Mouse (Mus musculus) G1E-ER4 (cell line): Measurements from ENCODE around the gene Tmc7. TPM values are rescaled to one million over a fixed set of nuclear protein-coding genes. Genes with fewer than 3 reads are reported as not detected.

Experiments
- GATA1 ChIP-seq: IDR thresholded peaks from one replicate; pipeline ENCODE4 v1.8.0; 2012; ENCODE audit warnings: low read length, inconsistent platforms
- polyA plus RNA-seq: library from polyadenylated mRNA; stranded (reverse); fragments of >175 nt; gene quantifications from 2 replicates; pipeline ENCODE4 v1.2.3, GENCODE M21; 2012

Tmc7 gene
- polyA plus RNA-seq, 1 experiment: not detected

- no peak for TF ChIP-seq GATA1
Measured at GRCm38 (mm10) chr7:118544128-118544527, 40.4 kb downstream of the Tmc7 start.

- TF ChIP-seq GATA1: no peak
Measured at GRCm38 (mm10) chr7:118535076-118535475, 49.5 kb downstream of the Tmc7 start.

- no peak for TF ChIP-seq GATA1
Measured at GRCm38 (mm10) chr7:118534326-118534725, 50.2 kb downstream of the Tmc7 start.

GRCm38 (mm10) chr7:118533178-118533578 lies 51.4 kb downstream of the Tmc7 start, which contains the start of gene Coq7:
TSS of gene Coq7 (minus strand) at chr7:118533356.
- TF ChIP-seq GATA1: no peak

- no peak for TF ChIP-seq GATA1
Measured at GRCm38 (mm10) chr7:118532519-118533177, 51.9 kb downstream of the Tmc7 start.

GRCm38 (mm10) chr7:118526967-118527366 lies 57.6 kb downstream of the Tmc7 start:
- TF ChIP-seq GATA1: no peak

- no peak for TF ChIP-seq GATA1
Measured at GRCm38 (mm10) chr7:118522077-118522476, 62.5 kb downstream of the Tmc7 start.

GRCm38 (mm10) chr7:118519661-118520060 lies 64.9 kb downstream of the Tmc7 start:
- no peak for TF ChIP-seq GATA1

GRCm38 (mm10) chr7:118518687-118519086 lies 65.8 kb downstream of the Tmc7 start:
- TF ChIP-seq GATA1: no peak

- TF ChIP-seq GATA1: no peak
Measured at GRCm38 (mm10) chr7:118517819-118518218, 66.7 kb downstream of the Tmc7 start.

- TF ChIP-seq GATA1: no peak
Measured at GRCm38 (mm10) chr7:118508556-118508955, 76.0 kb downstream of the Tmc7 start.

GRCm38 (mm10) chr7:118503844-118504243 lies 80.7 kb downstream of the Tmc7 start:
- no peak for TF ChIP-seq GATA1

- TF ChIP-seq GATA1: no peak
Measured at GRCm38 (mm10) chr7:118502333-118502732, 82.2 kb downstream of the Tmc7 start.

- no peak for TF ChIP-seq GATA1
Measured at GRCm38 (mm10) chr7:118499784-118500435, 84.6 kb downstream of the Tmc7 start.

- no peak for TF ChIP-seq GATA1
Measured at GRCm38 (mm10) chr7:118498984-118499783, 85.4 kb downstream of the Tmc7 start.

GRCm38 (mm10) chr7:118494892-118495579 lies 89.5 kb downstream of the Tmc7 start:
- no peak for TF ChIP-seq GATA1
